Mouse (Mus musculus): ENCODE measurements around the gene Dclk1. TPM values are rescaled to one million over a fixed set of nuclear protein-coding genes. Genes with fewer than 3 reads are reported as not detected.

Dclk1 gene
- polyA plus RNA-seq, 1 experiment: not detected

GRCm38 (mm10) chr3:55291964-55292363 is 49.8 kb downstream of the Dclk1 start:
- TF ChIP-seq GATA1 (IDR thresholded peaks at IDR 0.05; ENCODE audit: low read length): no peak

- TF ChIP-seq GATA1 (IDR thresholded peaks at IDR 0.05; ENCODE audit: low read length): no peak
These were observed 50.7 kb downstream of the Dclk1 start for GRCm38 (mm10) chr3:55292783-55293430.

- no peak for TF ChIP-seq GATA1 (IDR thresholded peaks at IDR 0.05; ENCODE audit: low read length)
These were observed 63.5 kb downstream of the Dclk1 start for GRCm38 (mm10) chr3:55305653-55306052.

- TF ChIP-seq GATA1 (IDR thresholded peaks at IDR 0.05; ENCODE audit: low read length): no peak
These were observed 65.5 kb downstream of the Dclk1 start for GRCm38 (mm10) chr3:55307553-55308177.

- TF ChIP-seq GATA1 (IDR thresholded peaks at IDR 0.05; ENCODE audit: low read length): no peak
These were observed 67.8 kb downstream of the Dclk1 start for GRCm38 (mm10) chr3:55309961-55310360.

- no peak for TF ChIP-seq GATA1 (IDR thresholded peaks at IDR 0.05; ENCODE audit: low read length)
These were observed 73.7 kb downstream of the Dclk1 start for GRCm38 (mm10) chr3:55315827-55316226.

- TF ChIP-seq GATA1 (IDR thresholded peaks at IDR 0.05; ENCODE audit: low read length): no peak
These were observed 75.9 kb downstream of the Dclk1 start for GRCm38 (mm10) chr3:55318021-55318420.

- no peak for TF ChIP-seq GATA1 (IDR thresholded peaks at IDR 0.05; ENCODE audit: low read length)
These were observed 78.4 kb downstream of the Dclk1 start for GRCm38 (mm10) chr3:55320572-55320971.

GRCm38 (mm10) chr3:55324029-55324428 is 81.9 kb downstream of the Dclk1 start:
- TF ChIP-seq GATA1 (IDR thresholded peaks at IDR 0.05; ENCODE audit: low read length): no peak

GRCm38 (mm10) chr3:55330496-55330895 is 88.3 kb downstream of the Dclk1 start:
- no peak for TF ChIP-seq GATA1 (IDR thresholded peaks at IDR 0.05; ENCODE audit: low read length)

GRCm38 (mm10) chr3:55331694-55332093 is 89.5 kb downstream of the Dclk1 start:
- no peak for TF ChIP-seq GATA1 (IDR thresholded peaks at IDR 0.05; ENCODE audit: low read length)

- no peak for TF ChIP-seq GATA1 (IDR thresholded peaks at IDR 0.05; ENCODE audit: low read length)
These were observed 91.3 kb downstream of the Dclk1 start for GRCm38 (mm10) chr3:55333511-55333910.

GRCm38 (mm10) chr3:55336895-55337294 is 94.7 kb downstream of the Dclk1 start:
- no peak for TF ChIP-seq GATA1 (IDR thresholded peaks at IDR 0.05; ENCODE audit: low read length)

- TF ChIP-seq GATA1 (IDR thresholded peaks at IDR 0.05; ENCODE audit: low read length): no peak
These were observed 95.5 kb downstream of the Dclk1 start for GRCm38 (mm10) chr3:55337671-55338070.

GRCm38 (mm10) chr3:55342445-55342844 is 100.3 kb downstream of the Dclk1 start:
- TF ChIP-seq GATA1 (IDR thresholded peaks at IDR 0.05; ENCODE audit: low read length): no peak

GRCm38 (mm10) chr3:55347371-55348025 is 105.3 kb downstream of the Dclk1 start:
- no peak for TF ChIP-seq GATA1 (IDR thresholded peaks at IDR 0.05; ENCODE audit: low read length)

GRCm38 (mm10) chr3:55348026-55348390 is 105.8 kb downstream of the Dclk1 start:
- no peak for TF ChIP-seq GATA1 (IDR thresholded peaks at IDR 0.05; ENCODE audit: low read length)

Data from G1E-ER4 (cell line).